Mouse (Mus musculus) heart, embryonic 11.5 days (tissue): ENCODE data around the gene Flywch2. TPM values are rescaled to one million over a fixed set of nuclear protein-coding genes. Genes with fewer than 3 reads are reported as not detected.
A peak's percentile ranks its signal among the peaks of the same experiment; 100 is the strongest.

ENCODE experiments used
- ATAC-seq: fragments of 200-750 bp; cut with Nextera tagmentation; replicated peaks from 2 replicates; pipeline ENCODE4 v1.8.0; 2017; ENCODE audit warnings: moderate library complexity; ENCODE audit not compliant: insufficient number of reproducible peaks, low FRiP score, low TSS enrichment
- H3K27ac ChIP-seq: fragments of 300-500 bp; sonication (generic); 2 replicates; pipeline ENCODE4 v1.5.1; 2014; ENCODE audit warnings: mild to moderate bottlenecking, low read depth, low read length
- H3K27me3 ChIP-seq: fragments of 300-500 bp; sonication (generic); 2 replicates; pipeline ENCODE4 v1.6.1; 2014; ENCODE audit warnings: mild to moderate bottlenecking, low read length, mixed read lengths; ENCODE audit not compliant: control insufficient read depth, insufficient read depth
- H3K36me3 ChIP-seq: fragments of 300-500 bp; sonication (generic); 2 replicates; pipeline ENCODE4 v1.6.1; 2014; ENCODE audit warnings: mild to moderate bottlenecking, low read length, moderate library complexity, mixed read lengths; ENCODE audit not compliant: control insufficient read depth, insufficient read depth
- H3K4me1 ChIP-seq: fragments of 300-500 bp; sonication (generic); 2 replicates; pipeline ENCODE4 v1.6.1; 2014; ENCODE audit warnings: low read length; ENCODE audit not compliant: control insufficient read depth, insufficient read depth
- H3K4me2 ChIP-seq: fragments of 300-500 bp; sonication (generic); 2 replicates; pipeline ENCODE4 v1.6.1; 2014; ENCODE audit warnings: mild to moderate bottlenecking, moderate library complexity
- H3K4me3 ChIP-seq: fragments of 300-500 bp; sonication (generic); 2 replicates; pipeline ENCODE4 v1.5.1; 2014; ENCODE audit warnings: low read depth, low read length
- H3K9ac ChIP-seq: fragments of 300-500 bp; sonication (generic); 2 replicates; pipeline ENCODE4 v1.6.1; 2014; ENCODE audit warnings: mild to moderate bottlenecking, low read depth, low read length, moderate library complexity
- H3K9me3 ChIP-seq: fragments of 300-500 bp; sonication (generic); replicated peaks from 2 replicates; pipeline ENCODE4 v1.6.1; 2016; ENCODE audit warnings: low read length; ENCODE audit not compliant: control insufficient read depth
- WGBS: fragments of 180-500 bp; shearing (Covaris S2); extraction: QIAGEN DNeasy Blood & Tissue Kit; methylation state at CpG from one replicate; pipeline ENCODE4 v1.1.7; 2014; ENCODE audit not compliant: insufficient replicate concordance; 5-methylcytosine and 5-hydroxymethylcytosine counted together
- polyA plus RNA-seq: library from polyadenylated mRNA; unstranded; fragments of >200 nt; fragmentation: Nextera tagmentation; extraction: Ambion mirVana; gene quantifications from 2 replicates; pipeline ENCODE4 v1.2.1, GENCODE M21; 2014

The Flywch2 gene
- polyA plus RNA-seq, 1 experiment from 2014 or later, result 9.5 TPM

GRCm38 (mm10) chr17:23802746-23803365, 17.0 kb upstream of the Flywch2 start:
- under 1% methylated on average over 60 of the region's 60 CpGs for WGBS
- peak overlapping the region; percentile 96 for H3K4me3 ChIP-seq
- H3K36me3 ChIP-seq, result peaks cover under 1% of the 10 kb centered on the region; the same call in 1 of the 2 replicates
- no peaks in the 10 kb centered on the region for H3K9me3 ChIP-seq
- peak overlapping the region; percentile 88 for H3K4me2 ChIP-seq
- peak; percentile 98 for ATAC-seq
- H3K4me1 ChIP-seq, result peaks cover 19% of the 10 kb centered on the region
- peak overlapping the region; percentile 98 for H3K9ac ChIP-seq
- H3K27me3 ChIP-seq, result no peaks in the 10 kb centered on the region
- H3K27ac ChIP-seq, result peak overlapping the region; percentile 97

GRCm38 (mm10) chr17:23801627-23802026, 15.7 kb upstream of the Flywch2 start:
- no peaks in the 10 kb centered on the region for H3K36me3 ChIP-seq
- H3K4me2 ChIP-seq, result no peak overlapping the region
- WGBS, result 92% methylated on average over 10 of the region's 10 CpGs

GRCm38 (mm10) chr17:23797316-23797715, 11.4 kb upstream of the Flywch2 start:
- WGBS, result 68% methylated on average over 7 of the region's 7 CpGs

More at GRCm38 (mm10) chr17:23801627-23802026, 15.7 kb upstream of the Flywch2 start:
- no peaks in the 10 kb centered on the region for H3K9me3 ChIP-seq
- H3K27ac ChIP-seq, result no peak overlapping the region
- ATAC-seq, result no peak
- H3K4me3 ChIP-seq, result no peak overlapping the region
- no peaks in the 10 kb centered on the region for H3K27me3 ChIP-seq
- H3K9ac ChIP-seq, result no peak overlapping the region
- H3K4me1 ChIP-seq, result peaks cover 15% of the 10 kb centered on the region

GRCm38 (mm10) chr17:23795323-23795722, 9.4 kb upstream of the Flywch2 start:
- Histone ChIP-seq H3K27ac (no peak overlapping the region), H3K4me3 (no peak overlapping the region), H3K36me3 (no peaks in the 10 kb centered on the region), H3K9ac (no peak overlapping the region), H3K4me2 (no peak overlapping the region), H3K27me3 (no peaks in the 10 kb centered on the region), H3K4me1 (peaks cover 5% of the 10 kb centered on the region; the same call in 1 of the 2 replicates), H3K9me3 (no peaks in the 10 kb centered on the region)
- ATAC-seq, result no peak
- 91% methylated on average over 8 of the region's 8 CpGs for WGBS

More at GRCm38 (mm10) chr17:23797316-23797715, 11.4 kb upstream of the Flywch2 start:
- no peak overlapping the region for H3K9ac ChIP-seq
- H3K36me3 ChIP-seq, result no peaks in the 10 kb centered on the region
- no peak for ATAC-seq
- no peak overlapping the region for H3K4me2 ChIP-seq
- H3K4me1 ChIP-seq, result no peaks in the 10 kb centered on the region
- H3K27me3 ChIP-seq, result no peaks in the 10 kb centered on the region
- no peak overlapping the region for H3K27ac ChIP-seq
- H3K9me3 ChIP-seq, result no peaks in the 10 kb centered on the region
- H3K4me3 ChIP-seq, result no peak overlapping the region

GRCm38 (mm10) chr17:23791079-23791357, 5.1 kb upstream of the Flywch2 start:
- Histone ChIP-seq H3K4me1 (peaks cover 9% of the 10 kb centered on the region), H3K9me3 (no peaks in the 10 kb centered on the region), H3K27me3 (no peaks in the 10 kb centered on the region), H3K36me3 (no peaks in the 10 kb centered on the region), H3K4me3 (peak overlapping the region; percentile 48), H3K9ac (peak overlapping the region; percentile 96; the same call in 1 of the 2 replicates), H3K4me2 (peak overlapping the region; percentile 86), H3K27ac (peak overlapping the region; percentile 89; the same call in 1 of the 2 replicates)
- no peak for ATAC-seq
- WGBS, result 49% methylated on average over 2 of the region's 2 CpGs

GRCm38 (mm10) chr17:23790269-23791078, 4.6 kb upstream of the Flywch2 start, which contains the start of gene Srrm2:
Srrm2 (plus strand) TSS chr17:23790532.
- ATAC-seq, result peak; percentile 51; the same call in 1 of the 2 replicates
- no peaks in the 10 kb centered on the region for H3K36me3 ChIP-seq
- H3K4me3 ChIP-seq, result peak within 1 kb of the TSS; percentile 48
- peak within 1 kb of the TSS; percentile 89 for H3K27ac ChIP-seq
- WGBS, result 1% methylated on average over 29 of the region's 29 CpGs
- H3K9ac ChIP-seq, result peak within 1 kb of the TSS; percentile 96
- H3K4me2 ChIP-seq, result peak within 1 kb of the TSS; percentile 86
- no peaks in the 10 kb centered on the region for H3K27me3 ChIP-seq
- H3K9me3 ChIP-seq, result no peaks in the 10 kb centered on the region
- peaks cover 9% of the 10 kb centered on the region for H3K4me1 ChIP-seq

GRCm38 (mm10) chr17:23789749-23790268, 3.9 kb upstream of the Flywch2 start:
- peak overlapping the region; percentile 48 for H3K4me3 ChIP-seq
- H3K4me2 ChIP-seq, result peak overlapping the region; percentile 86
- peaks cover 9% of the 10 kb centered on the region for H3K4me1 ChIP-seq
- H3K36me3 ChIP-seq, result no peaks in the 10 kb centered on the region
- peak overlapping the region; percentile 96 for H3K9ac ChIP-seq
- no peaks in the 10 kb centered on the region for H3K27me3 ChIP-seq
- H3K9me3 ChIP-seq, result no peaks in the 10 kb centered on the region
- no peak for ATAC-seq
- WGBS, result 13% methylated on average over 8 of the region's 8 CpGs
- H3K27ac ChIP-seq, result peak overlapping the region; percentile 89; the same call in 1 of the 2 replicates

GRCm38 (mm10) chr17:23788973-23789372, 3.1 kb upstream of the Flywch2 start:
- ATAC-seq, result no peak
- Histone ChIP-seq H3K4me3 (no peak overlapping the region), H3K9me3 (no peaks in the 10 kb centered on the region), H3K9ac (no peak overlapping the region), H3K36me3 (no peaks in the 10 kb centered on the region), H3K27ac (no peak overlapping the region), H3K27me3 (no peaks in the 10 kb centered on the region), H3K4me1 (peaks cover 9% of the 10 kb centered on the region), H3K4me2 (no peak overlapping the region)
- WGBS, result 79% methylated on average over 4 of the region's 4 CpGs
